Mouse (Mus musculus) kidney, embryonic 15.5 days (tissue): ENCODE measurements around the gene Rap1gds1. TPM values are rescaled to one million over a fixed set of nuclear protein-coding genes. Genes with fewer than 3 reads are reported as not detected.

Source experiments
- ATAC-seq: fragments of 200-750 bp; cut with Nextera tagmentation; replicated peaks from 2 replicates; pipeline ENCODE4 v1.8.0; 2017; ENCODE audit warnings: moderate TSS enrichment; ENCODE audit not compliant: low FRiP score
- H3K27ac ChIP-seq: fragments of 300-500 bp; sonication (generic); 2 replicates; pipeline ENCODE4 v1.5.1; 2015; ENCODE audit warnings: mild to moderate bottlenecking, inconsistent platforms
- H3K27me3 ChIP-seq: fragments of 300-500 bp; sonication (generic); 2 replicates; pipeline ENCODE4 v1.6.1; 2015; ENCODE audit warnings: inconsistent platforms
- H3K36me3 ChIP-seq: fragments of 300-500 bp; sonication (generic); 2 replicates; pipeline ENCODE4 v1.6.1; 2015; ENCODE audit warnings: inconsistent platforms
- H3K4me1 ChIP-seq: fragments of 300-500 bp; sonication (generic); 2 replicates; pipeline ENCODE4 v1.6.1; 2015; ENCODE audit warnings: inconsistent platforms
- H3K4me2 ChIP-seq: fragments of 300-500 bp; sonication (generic); 2 replicates; pipeline ENCODE4 v1.6.1; 2015; ENCODE audit warnings: moderate library complexity, mild to moderate bottlenecking, inconsistent platforms
- H3K4me3 ChIP-seq: fragments of 300-500 bp; sonication (generic); replicated peaks from 2 replicates; pipeline ENCODE4 v1.5.1; 2015; ENCODE audit warnings: mild to moderate bottlenecking, inconsistent platforms
- H3K9ac ChIP-seq: fragments of 300-500 bp; sonication (generic); 2 replicates; pipeline ENCODE4 v1.6.1; 2015; ENCODE audit warnings: mild to moderate bottlenecking, inconsistent platforms
- H3K9me3 ChIP-seq: fragments of 300-500 bp; sonication (generic); replicated peaks from 2 replicates; pipeline ENCODE4 v1.6.1; 2016; ENCODE audit warnings: inconsistent platforms
- WGBS: fragments of 180-500 bp; shearing (Covaris S2); methylation state at CpG from one replicate; pipeline ENCODE4 v1.1.7; 2015; ENCODE audit warnings: mixed read lengths; 5-methylcytosine and 5-hydroxymethylcytosine counted together
- polyA plus RNA-seq: library from polyadenylated mRNA; unstranded; fragments of >200 nt; fragmentation: Nextera tagmentation; extraction: Ambion mirVana; gene quantifications from 2 replicates; pipeline ENCODE4 v1.2.1, GENCODE M21; 2015

Gene Rap1gds1
- polyA plus RNA-seq, 1 experiment from 2014 or later = 58.8 TPM

GRCm38 (mm10) chr3:138989141-138989540 lies 85.9 kb downstream of the Rap1gds1 start:
- ATAC-seq = no peak
- H3K27ac ChIP-seq = no peak overlapping the region
- H3K4me1 ChIP-seq = no peaks in the 10 kb centered on the region
- H3K9me3 ChIP-seq = peaks cover 5% of the 10 kb centered on the region; the same call in 1 of the 2 replicates
- peaks cover 5% of the 10 kb centered on the region for H3K36me3 ChIP-seq
- H3K27me3 ChIP-seq = no peaks in the 10 kb centered on the region
- no peak overlapping the region for H3K4me3 ChIP-seq
- no peak overlapping the region for H3K9ac ChIP-seq
- no peak overlapping the region for H3K4me2 ChIP-seq
- WGBS = 95% methylated on average over 7 of the region's 7 CpGs

GRCm38 (mm10) chr3:138988004-138988403 lies 87.0 kb downstream of the Rap1gds1 start:
- no peak for ATAC-seq
- Histone ChIP-seq H3K9ac (no peak overlapping the region), H3K4me3 (no peak overlapping the region), H3K4me2 (no peak overlapping the region), H3K4me1 (no peaks in the 10 kb centered on the region), H3K27me3 (no peaks in the 10 kb centered on the region), H3K36me3 (peaks cover 5% of the 10 kb centered on the region), H3K9me3 (peaks cover 5% of the 10 kb centered on the region; the same call in 1 of the 2 replicates), H3K27ac (no peak overlapping the region)
- WGBS = 95% methylated on average over 5 of the region's 5 CpGs

GRCm38 (mm10) chr3:138982249-138982648 lies 92.8 kb downstream of the Rap1gds1 start:
- ATAC-seq = no peak
- WGBS = 96% methylated on average over 6 of the region's 6 CpGs
- H3K27me3 ChIP-seq = no peaks in the 10 kb centered on the region

GRCm38 (mm10) chr3:138977413-138977812 lies 97.6 kb downstream of the Rap1gds1 start:
- ATAC-seq = no peak

More at GRCm38 (mm10) chr3:138982249-138982648, 92.8 kb downstream of the Rap1gds1 start:
- Histone ChIP-seq H3K4me1 (no peaks in the 10 kb centered on the region), H3K4me2 (no peak overlapping the region), H3K9ac (no peak overlapping the region), H3K27ac (no peak overlapping the region), H3K9me3 (peaks cover 1% of the 10 kb centered on the region; the same call in 1 of the 2 replicates), H3K36me3 (peaks cover 10% of the 10 kb centered on the region; the same call in 1 of the 2 replicates), H3K4me3 (no peak overlapping the region)

GRCm38 (mm10) chr3:138967627-138968026 lies 107.4 kb downstream of the Rap1gds1 start:
- H3K36me3 ChIP-seq = peaks cover 13% of the 10 kb centered on the region
- H3K27me3 ChIP-seq = no peaks in the 10 kb centered on the region
- no peaks in the 10 kb centered on the region for H3K9me3 ChIP-seq
- no peak overlapping the region for H3K4me3 ChIP-seq
- H3K4me2 ChIP-seq = no peak overlapping the region
- H3K9ac ChIP-seq = no peak overlapping the region
- ATAC-seq = peak; percentile 54; the same call in 1 of the 2 replicates
- no peak overlapping the region for H3K27ac ChIP-seq
- 54% methylated on average over 9 of the region's 9 CpGs for WGBS
- no peaks in the 10 kb centered on the region for H3K4me1 ChIP-seq

More at GRCm38 (mm10) chr3:138977413-138977812, 97.6 kb downstream of the Rap1gds1 start:
- no peak overlapping the region for H3K4me3 ChIP-seq
- H3K9me3 ChIP-seq = no peaks in the 10 kb centered on the region
- H3K4me1 ChIP-seq = no peaks in the 10 kb centered on the region
- peaks cover 25% of the 10 kb centered on the region for H3K36me3 ChIP-seq
- H3K27me3 ChIP-seq = no peaks in the 10 kb centered on the region
- H3K4me2 ChIP-seq = no peak overlapping the region
- H3K27ac ChIP-seq = no peak overlapping the region
- no peak overlapping the region for H3K9ac ChIP-seq
- 92% methylated on average over 1 of the region's 1 CpGs for WGBS

- no peak for ATAC-seq
- WGBS = 90% methylated on average over 8 of the region's 8 CpGs
- no peaks in the 10 kb centered on the region for H3K9me3 ChIP-seq
- no peak overlapping the region for H3K9ac ChIP-seq
- no peak overlapping the region for H3K4me3 ChIP-seq
- no peak overlapping the region for H3K4me2 ChIP-seq
- no peaks in the 10 kb centered on the region for H3K4me1 ChIP-seq
- H3K27me3 ChIP-seq = no peaks in the 10 kb centered on the region
- peaks cover 66% of the 10 kb centered on the region for H3K36me3 ChIP-seq
- no peak overlapping the region for H3K27ac ChIP-seq
Measured at GRCm38 (mm10) chr3:138958527-138958926, 116.5 kb downstream of the Rap1gds1 start.

GRCm38 (mm10) chr3:138955220-138955619 lies 119.8 kb downstream of the Rap1gds1 start:
- no peaks in the 10 kb centered on the region for H3K27me3 ChIP-seq
- 92% methylated on average over 7 of the region's 7 CpGs for WGBS
- H3K4me3 ChIP-seq = no peak overlapping the region
- peaks cover 63% of the 10 kb centered on the region for H3K36me3 ChIP-seq
- ATAC-seq = no peak
- no peaks in the 10 kb centered on the region for H3K9me3 ChIP-seq
- no peak overlapping the region for H3K27ac ChIP-seq
- no peaks in the 10 kb centered on the region for H3K4me1 ChIP-seq
- no peak overlapping the region for H3K4me2 ChIP-seq
- H3K9ac ChIP-seq = no peak overlapping the region

GRCm38 (mm10) chr3:138949081-138949480 lies 125.9 kb downstream of the Rap1gds1 start:
- H3K4me2 ChIP-seq = no peak overlapping the region
- H3K27ac ChIP-seq = no peak overlapping the region
- 94% methylated on average over 9 of the region's 9 CpGs for WGBS
- no peak overlapping the region for H3K4me3 ChIP-seq
- H3K36me3 ChIP-seq = peaks cover 58% of the 10 kb centered on the region
- H3K9me3 ChIP-seq = no peaks in the 10 kb centered on the region
- H3K4me1 ChIP-seq = no peaks in the 10 kb centered on the region
- no peak overlapping the region for H3K9ac ChIP-seq
- ATAC-seq = no peak
- H3K27me3 ChIP-seq = no peaks in the 10 kb centered on the region

- Histone ChIP-seq H3K9me3 (no peaks in the 10 kb centered on the region), H3K27ac (no peak overlapping the region), H3K4me1 (no peaks in the 10 kb centered on the region), H3K9ac (no peak overlapping the region), H3K36me3 (peaks cover 53% of the 10 kb centered on the region), H3K4me3 (no peak overlapping the region), H3K4me2 (no peak overlapping the region), H3K27me3 (no peaks in the 10 kb centered on the region)
- WGBS = 95% methylated on average over 3 of the region's 3 CpGs
- ATAC-seq = no peak
Measured at GRCm38 (mm10) chr3:138945516-138945915, 129.5 kb downstream of the Rap1gds1 start.

GRCm38 (mm10) chr3:138941604-138942003 lies 133.4 kb downstream of the Rap1gds1 start:
- no peak overlapping the region for H3K4me2 ChIP-seq
- no peak overlapping the region for H3K27ac ChIP-seq
- no peak overlapping the region for H3K4me3 ChIP-seq
- no peak overlapping the region for H3K9ac ChIP-seq
- H3K9me3 ChIP-seq = no peaks in the 10 kb centered on the region
- H3K36me3 ChIP-seq = peaks cover 66% of the 10 kb centered on the region
- ATAC-seq = no peak
- WGBS = 66% methylated on average over 9 of the region's 9 CpGs
- no peaks in the 10 kb centered on the region for H3K27me3 ChIP-seq
- no peaks in the 10 kb centered on the region for H3K4me1 ChIP-seq

GRCm38 (mm10) chr3:138937241-138937640 lies 137.8 kb downstream of the Rap1gds1 start:
- Histone ChIP-seq H3K4me1 (no peaks in the 10 kb centered on the region), H3K27me3 (no peaks in the 10 kb centered on the region), H3K36me3 (peaks cover 49% of the 10 kb centered on the region), H3K27ac (no peak overlapping the region), H3K9me3 (no peaks in the 10 kb centered on the region), H3K4me3 (no peak overlapping the region), H3K4me2 (no peak overlapping the region), H3K9ac (no peak overlapping the region)
- no peak for ATAC-seq
- WGBS = 96% methylated on average over 10 of the region's 10 CpGs

- Histone ChIP-seq H3K4me1 (no peaks in the 10 kb centered on the region), H3K4me2 (no peak overlapping the region), H3K27me3 (no peaks in the 10 kb centered on the region), H3K27ac (no peak overlapping the region), H3K4me3 (no peak overlapping the region), H3K9ac (no peak overlapping the region), H3K9me3 (no peaks in the 10 kb centered on the region), H3K36me3 (peaks cover 48% of the 10 kb centered on the region)
- ATAC-seq = no peak
- 87% methylated on average over 8 of the region's 8 CpGs for WGBS
Measured at GRCm38 (mm10) chr3:138936780-138937179, 138.2 kb downstream of the Rap1gds1 start.

- Histone ChIP-seq H3K4me1 (no peaks in the 10 kb centered on the region), H3K4me2 (no peak overlapping the region), H3K36me3 (peaks cover 49% of the 10 kb centered on the region), H3K27ac (no peak overlapping the region), H3K4me3 (no peak overlapping the region), H3K27me3 (no peaks in the 10 kb centered on the region), H3K9ac (no peak overlapping the region), H3K9me3 (peaks cover 4% of the 10 kb centered on the region; the same call in 1 of the 2 replicates)
- no peak for ATAC-seq
- WGBS = 93% methylated on average over 4 of the region's 4 CpGs
Measured at GRCm38 (mm10) chr3:138927437-138927836, 147.6 kb downstream of the Rap1gds1 start.
